Mouse (Mus musculus) midbrain, embryonic 13.5 days (tissue): ENCODE data around the gene Stpg2. TPM values are rescaled to one million over a fixed set of nuclear protein-coding genes. Genes with fewer than 3 reads are reported as not detected.
"Not testable (repeated sequence)": the region's sequence is repeated elsewhere in the genome, so short reads cannot be mapped to it uniquely, and the experiment has no call there.

ENCODE experiments used
- ATAC-seq: fragments of 200-750 bp; cut with Nextera tagmentation; 2 replicates; pipeline ENCODE4 v1.8.0; 2017; ENCODE audit warnings: mild to moderate bottlenecking, moderate TSS enrichment, moderate library complexity
- H3K27ac ChIP-seq: fragments of 300-500 bp; sonication (generic); 2 replicates; pipeline ENCODE4 v1.5.1; 2015; ENCODE audit warnings: inconsistent platforms, mild to moderate bottlenecking, moderate library complexity
- H3K27me3 ChIP-seq: fragments of 300-500 bp; sonication (generic); 2 replicates; pipeline ENCODE4 v1.6.1; 2015; ENCODE audit warnings: mild to moderate bottlenecking, inconsistent platforms
- H3K36me3 ChIP-seq: fragments of 300-500 bp; sonication (generic); 2 replicates; pipeline ENCODE4 v1.6.1; 2015; ENCODE audit warnings: mild to moderate bottlenecking, inconsistent platforms
- H3K4me1 ChIP-seq: fragments of 300-500 bp; sonication (generic); replicated peaks from 2 replicates; pipeline ENCODE4 v1.6.1; 2015; ENCODE audit warnings: inconsistent platforms
- H3K4me2 ChIP-seq: fragments of 300-500 bp; sonication (generic); replicated peaks from 2 replicates; pipeline ENCODE4 v1.6.1; 2015; ENCODE audit warnings: moderate library complexity, mild to moderate bottlenecking, inconsistent platforms
- H3K4me3 ChIP-seq: fragments of 300-500 bp; sonication (generic); replicated peaks from 2 replicates; pipeline ENCODE4 v1.5.1; 2015; ENCODE audit warnings: mild to moderate bottlenecking, inconsistent platforms
- H3K9ac ChIP-seq: fragments of 300-500 bp; sonication (generic); replicated peaks from 2 replicates; pipeline ENCODE4 v1.6.1; 2015; ENCODE audit warnings: mild to moderate bottlenecking, inconsistent platforms
- H3K9me3 ChIP-seq: fragments of 300-500 bp; sonication (generic); 2 replicates; pipeline ENCODE4 v1.6.1; 2016; ENCODE audit warnings: mild to moderate bottlenecking, inconsistent platforms
- WGBS: fragments of 180-500 bp; shearing (Covaris S2); methylation state at CpG from one replicate; pipeline ENCODE4 v1.1.7; 2015; 5-methylcytosine and 5-hydroxymethylcytosine counted together
- polyA plus RNA-seq: library from polyadenylated mRNA; unstranded; fragments of >200 nt; fragmentation: Nextera tagmentation; extraction: Ambion mirVana; gene quantifications from 2 replicates; pipeline ENCODE4 v1.2.1, GENCODE M21; 2015

Gene Stpg2
- polyA plus RNA-seq, 1 experiment from 2014 or later: 0.22 TPM

DNA sequence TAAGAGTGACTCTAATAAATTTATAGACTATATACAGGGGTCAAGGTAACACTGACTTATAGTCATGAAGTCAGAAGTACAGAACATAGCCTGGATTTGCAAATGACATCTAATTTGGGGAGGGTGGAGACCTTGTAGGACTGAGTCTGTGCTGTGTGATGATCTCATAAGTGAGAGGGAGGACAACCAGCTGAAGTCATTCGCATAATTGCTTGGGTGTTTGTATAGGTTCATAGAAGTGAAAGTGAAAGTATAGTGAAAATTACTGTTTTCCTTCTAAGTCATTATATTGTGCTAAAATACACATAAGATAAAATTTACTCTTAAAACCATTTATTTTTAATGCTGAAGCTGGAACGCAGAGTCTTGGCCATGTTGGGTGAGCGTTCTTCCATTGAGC, 459.6 kb downstream of the Stpg2 start:
- no peaks in the 10 kb centered on the region for H3K9me3 ChIP-seq
- no peaks in the 10 kb centered on the region for H3K4me1 ChIP-seq
- 93% methylated on average over 3 of the region's 3 CpGs for WGBS

DNA sequence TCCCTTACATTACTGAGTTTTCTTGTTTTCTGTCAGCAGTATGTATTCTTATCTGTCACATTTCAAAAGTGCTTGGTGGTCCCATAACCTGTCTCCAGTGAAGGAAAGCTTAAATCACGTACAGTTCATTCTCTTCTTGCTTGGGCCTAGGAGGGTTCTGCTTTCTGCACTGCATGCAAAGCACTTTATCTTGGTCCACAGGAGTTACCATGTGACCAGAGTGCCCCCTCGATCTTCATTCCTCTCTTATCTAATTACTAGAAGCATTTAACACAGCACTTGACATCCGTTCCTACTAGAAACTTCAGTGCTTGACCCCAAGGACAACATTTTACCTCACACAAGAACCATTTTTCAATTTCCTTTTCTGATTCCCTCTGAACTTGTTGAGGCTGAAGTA, 470.7 kb downstream of the Stpg2 start:
- Histone ChIP-seq H3K27me3 (no peaks in the 10 kb centered on the region), H3K9ac (no peak overlapping the region), H3K9me3 (no peaks in the 10 kb centered on the region), H3K36me3 (no peaks in the 10 kb centered on the region), H3K4me1 (no peaks in the 10 kb centered on the region), H3K27ac (no peak overlapping the region), H3K4me3 (no peak overlapping the region), H3K4me2 (no peak overlapping the region)
- no peak for ATAC-seq
- 75% methylated on average over 3 of the region's 3 CpGs for WGBS

More for the DNA sequence above, 459.6 kb downstream of the Stpg2 start:
- Histone ChIP-seq H3K9ac (no peak overlapping the region), H3K27me3 (no peaks in the 10 kb centered on the region), H3K4me2 (no peak overlapping the region), H3K27ac (no peak overlapping the region), H3K4me3 (no peak overlapping the region), H3K36me3 (no peaks in the 10 kb centered on the region)
- ATAC-seq: no peak

DNA sequence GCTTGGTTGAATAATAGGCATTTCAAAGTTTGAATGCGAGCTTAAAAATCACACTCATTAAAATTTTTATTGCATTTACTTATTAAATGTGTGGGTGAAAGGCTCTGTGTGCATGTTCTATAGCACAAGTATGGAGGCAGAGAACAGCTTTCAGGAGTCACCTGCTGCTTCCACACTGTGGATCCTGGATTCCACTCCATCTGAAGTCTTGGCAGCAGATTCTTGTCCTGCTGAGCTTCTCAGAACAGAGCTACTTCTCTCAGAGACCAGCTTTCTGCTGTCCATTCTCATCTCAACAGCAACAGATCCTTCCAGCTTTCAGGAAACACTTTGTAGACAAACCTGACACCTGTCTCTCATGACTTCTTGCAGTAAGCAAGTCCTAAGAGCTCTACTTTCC, 471.2 kb downstream of the Stpg2 start:
- Histone ChIP-seq H3K27me3 (no peaks in the 10 kb centered on the region), H3K4me1 (no peaks in the 10 kb centered on the region), H3K4me2 (no peak overlapping the region), H3K36me3 (no peaks in the 10 kb centered on the region), H3K4me3 (no peak overlapping the region), H3K9me3 (no peaks in the 10 kb centered on the region), H3K9ac (no peak overlapping the region), H3K27ac (no peak overlapping the region)
- 89% methylated on average over 1 of the region's 1 CpGs for WGBS
- no peak for ATAC-seq

DNA sequence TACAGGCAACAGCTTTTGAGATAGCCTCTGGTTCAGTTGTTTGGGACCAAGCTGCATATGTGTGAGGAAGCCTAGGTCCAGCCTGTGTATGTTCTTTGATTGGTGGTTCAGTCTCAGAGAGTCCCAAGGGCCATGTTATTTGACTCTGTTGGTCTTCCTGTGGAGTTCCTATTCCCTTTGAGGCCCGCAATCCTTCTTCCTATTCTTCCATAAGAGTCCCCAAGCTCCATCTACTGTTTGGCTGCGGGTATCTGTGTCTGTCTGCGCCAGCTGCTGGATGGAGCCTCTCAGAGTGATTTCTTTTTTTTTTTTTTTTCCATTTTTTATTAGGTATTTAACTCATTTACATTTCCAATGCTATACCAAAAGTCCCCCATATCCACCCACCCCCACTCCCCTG, 498.7 kb downstream of the Stpg2 start:
- H3K27me3 ChIP-seq, H3K4me3 ChIP-seq, ATAC-seq, H3K4me2 ChIP-seq, H3K9ac ChIP-seq, H3K36me3 ChIP-seq, H3K27ac ChIP-seq, H3K4me1 ChIP-seq, H3K9me3 ChIP-seq: not testable (repeated sequence)
- WGBS: 90% methylated on average over 3 of the region's 3 CpGs

DNA sequence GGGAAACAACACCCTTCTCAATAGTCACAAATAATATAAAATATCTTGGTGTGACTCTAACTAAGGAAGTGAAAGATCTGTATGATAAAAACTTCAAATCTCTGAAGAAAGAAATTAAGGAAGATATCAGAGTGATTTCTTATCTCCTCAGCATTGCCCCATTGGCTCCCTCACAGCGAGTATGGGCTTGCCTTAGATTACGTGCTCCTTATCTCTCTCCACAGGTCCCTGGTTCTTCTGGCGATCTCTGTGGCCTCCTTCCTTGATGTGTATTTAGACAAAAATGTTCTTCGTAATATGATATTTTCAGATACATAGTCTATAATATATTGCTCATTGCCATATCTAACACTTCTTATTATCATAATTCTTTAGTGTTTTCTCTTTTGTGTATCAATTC, 501.9 kb downstream of the Stpg2 start:
- H3K4me3 ChIP-seq, H3K4me1 ChIP-seq, H3K36me3 ChIP-seq, H3K4me2 ChIP-seq, H3K27me3 ChIP-seq, ATAC-seq, H3K27ac ChIP-seq, H3K9me3 ChIP-seq, H3K9ac ChIP-seq: not testable (repeated sequence)
- WGBS: 93% methylated on average over 4 of the region's 4 CpGs

DNA sequence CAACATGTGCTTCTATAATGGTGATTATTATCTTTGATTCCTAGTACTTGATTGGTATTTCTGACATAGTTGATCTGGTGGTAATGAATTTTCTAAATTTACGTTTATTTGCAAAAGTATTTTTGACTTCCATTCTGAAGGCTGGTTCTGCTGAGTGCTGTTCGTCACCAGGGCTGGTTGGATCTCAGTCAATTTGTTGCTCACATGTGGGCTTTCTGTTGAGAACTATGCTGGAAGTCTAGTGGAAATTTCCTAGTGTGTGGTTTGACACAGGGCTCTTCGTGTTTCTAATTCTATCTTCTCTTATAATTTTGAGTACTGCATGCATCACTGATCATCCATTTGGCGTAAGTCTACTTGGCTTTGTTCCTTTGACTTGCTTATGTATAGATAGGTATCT, 504.3 kb downstream of the Stpg2 start:
- no peak overlapping the region for H3K4me2 ChIP-seq
- H3K9ac ChIP-seq: no peak overlapping the region
- ATAC-seq: no peak
- H3K36me3 ChIP-seq: no peaks in the 10 kb centered on the region
- no peaks in the 10 kb centered on the region for H3K27me3 ChIP-seq
- H3K4me3 ChIP-seq: no peak overlapping the region
- 84% methylated on average over 4 of the region's 4 CpGs for WGBS
- no peaks in the 10 kb centered on the region for H3K4me1 ChIP-seq
- H3K27ac ChIP-seq: no peak overlapping the region
- H3K9me3 ChIP-seq: no peaks in the 10 kb centered on the region

DNA sequence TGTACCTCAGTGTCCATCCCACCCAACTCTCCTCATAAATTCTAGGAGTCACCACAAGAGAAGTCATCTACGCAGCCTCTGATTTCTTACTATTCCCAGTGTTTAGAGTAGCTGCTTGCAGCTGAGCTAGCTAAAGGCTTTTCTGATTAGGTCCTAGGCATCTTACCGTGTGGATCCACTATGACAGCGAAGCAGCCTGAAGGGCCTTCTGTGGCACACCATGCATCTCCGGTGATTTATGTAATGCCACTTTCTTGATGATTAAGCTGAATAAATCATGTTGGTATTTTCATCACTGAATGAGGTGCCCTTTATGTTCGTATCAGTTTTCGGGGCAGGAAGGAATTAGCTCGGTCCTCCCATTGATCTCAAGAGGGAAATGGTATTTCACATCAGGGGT, 523.3 kb downstream of the Stpg2 start:
- no peak for ATAC-seq
- Histone ChIP-seq H3K4me2 (no peak overlapping the region), H3K9me3 (no peaks in the 10 kb centered on the region), H3K9ac (no peak overlapping the region), H3K27ac (no peak overlapping the region), H3K36me3 (no peaks in the 10 kb centered on the region), H3K4me1 (no peaks in the 10 kb centered on the region), H3K27me3 (no peaks in the 10 kb centered on the region), H3K4me3 (no peak overlapping the region)
- 90% methylated on average over 7 of the region's 7 CpGs for WGBS

DNA sequence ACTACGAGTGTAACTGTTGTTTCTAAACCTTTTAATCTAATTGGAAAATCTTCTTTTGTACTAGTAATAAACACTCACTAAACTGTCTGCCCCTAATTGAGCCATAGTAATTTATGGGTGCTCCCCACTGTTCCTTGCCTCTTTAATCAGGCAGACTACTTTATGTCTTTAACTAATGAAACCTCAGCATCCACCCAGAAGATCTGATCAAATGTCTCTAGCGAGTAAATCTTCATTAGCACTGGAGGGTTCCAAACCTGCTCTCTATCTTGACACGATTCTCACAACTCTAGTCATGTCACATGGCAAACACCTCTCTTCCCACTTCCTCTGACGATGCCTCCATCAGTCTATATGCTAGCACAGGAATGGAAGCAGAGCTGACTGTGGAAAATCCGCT, 523.8 kb downstream of the Stpg2 start:
- no peak overlapping the region for H3K9ac ChIP-seq
- no peak for ATAC-seq
- no peaks in the 10 kb centered on the region for H3K9me3 ChIP-seq
- H3K4me3 ChIP-seq: no peak overlapping the region
- H3K27ac ChIP-seq: no peak overlapping the region
- no peaks in the 10 kb centered on the region for H3K4me1 ChIP-seq
- H3K27me3 ChIP-seq: no peaks in the 10 kb centered on the region
- H3K4me2 ChIP-seq: no peak overlapping the region
- no peaks in the 10 kb centered on the region for H3K36me3 ChIP-seq
- 79% methylated on average over 5 of the region's 5 CpGs for WGBS

DNA sequence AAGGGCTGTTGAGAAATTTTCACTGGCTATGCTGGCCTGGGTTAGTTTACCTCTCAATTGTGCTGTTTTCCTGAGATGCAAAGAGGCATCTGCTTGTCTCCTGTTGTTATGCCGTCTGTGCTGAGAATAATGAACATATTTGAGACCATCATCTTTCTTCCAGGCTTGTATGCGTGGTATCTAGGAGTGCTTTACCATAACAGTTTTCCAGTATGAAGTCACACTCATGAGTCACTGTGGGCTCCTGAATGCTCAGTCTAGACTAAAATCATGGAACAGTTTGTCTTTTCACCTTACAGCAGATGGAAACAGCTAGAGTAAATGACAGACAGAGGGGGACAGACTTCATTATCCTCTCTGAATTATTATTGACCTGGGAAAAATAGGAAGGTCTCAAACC, 527.7 kb downstream of the Stpg2 start:
- Histone ChIP-seq H3K9me3 (no peaks in the 10 kb centered on the region), H3K36me3 (no peaks in the 10 kb centered on the region), H3K9ac (no peak overlapping the region), H3K27me3 (no peaks in the 10 kb centered on the region), H3K4me3 (no peak overlapping the region), H3K27ac (no peak overlapping the region), H3K4me1 (no peaks in the 10 kb centered on the region), H3K4me2 (no peak overlapping the region)
- ATAC-seq: no peak
- WGBS: 90% methylated on average over 2 of the region's 2 CpGs

DNA sequence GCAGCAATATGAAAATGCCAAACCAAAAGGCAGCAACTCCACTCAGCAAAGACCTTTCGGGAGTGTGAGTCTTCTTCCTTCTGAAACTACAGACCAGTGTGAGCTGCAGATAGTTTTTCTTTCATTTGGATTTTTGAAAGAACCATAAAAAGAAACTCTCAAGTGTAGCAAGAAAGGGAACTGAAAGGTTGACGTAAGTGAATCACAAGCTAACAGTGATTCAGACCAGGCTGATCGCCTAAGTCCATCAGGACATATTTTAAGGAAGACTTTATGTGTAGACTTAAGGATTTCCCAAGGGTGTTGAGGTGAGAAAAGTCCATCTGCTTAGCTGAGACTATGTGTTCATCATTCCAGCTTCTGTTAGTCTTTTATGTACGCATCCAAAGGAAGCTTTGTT, 533.9 kb downstream of the Stpg2 start:
- Histone ChIP-seq H3K9me3 (no peaks in the 10 kb centered on the region), H3K36me3 (no peaks in the 10 kb centered on the region), H3K4me2 (no peak overlapping the region), H3K27me3 (no peaks in the 10 kb centered on the region), H3K4me1 (no peaks in the 10 kb centered on the region), H3K9ac (no peak overlapping the region), H3K27ac (no peak overlapping the region), H3K4me3 (no peak overlapping the region)
- 93% methylated on average over 4 of the region's 4 CpGs for WGBS
- no peak for ATAC-seq

Other genes starting within 250 kb of the Stpg2 start
- gene Rap1gds1, start 130.5 kb upstream of the Stpg2 start, polyA plus RNA-seq: 54.0 and 56.8 TPM in 2 replicates